Comparison of ENCODE assay signal across 1 mouse cellular context in genomic region chr12:85284331-85284730, GRCm38 (mm10).
TF ChIP-seq lines count a peak whose summit lies in the region.

No protein-coding gene starts in this region.

TF ChIP-seq in MEL, 35 proteins besides CTCF, POLR2A, EP300 and RAD21 (continued from another document):
- TF ChIP-seq UBTF (IDR thresholded peaks at IDR 0.05; ENCODE audit: borderline replicate concordance, insufficient read depth, low read depth, low read length) (no peak), BHLHE40 (IDR thresholded peaks at IDR 0.05; ENCODE audit: borderline replicate concordance, low read depth, low read length) (no peak)
